Mouse (Mus musculus): Measurements from ENCODE around the gene Smim5. TPM values are rescaled to one million over a fixed set of nuclear protein-coding genes. Genes with fewer than 3 reads are reported as not detected.

Smim5 gene
- polyA plus RNA-seq, 1 experiment from 2014 or later = 4.6 TPM

DNA sequence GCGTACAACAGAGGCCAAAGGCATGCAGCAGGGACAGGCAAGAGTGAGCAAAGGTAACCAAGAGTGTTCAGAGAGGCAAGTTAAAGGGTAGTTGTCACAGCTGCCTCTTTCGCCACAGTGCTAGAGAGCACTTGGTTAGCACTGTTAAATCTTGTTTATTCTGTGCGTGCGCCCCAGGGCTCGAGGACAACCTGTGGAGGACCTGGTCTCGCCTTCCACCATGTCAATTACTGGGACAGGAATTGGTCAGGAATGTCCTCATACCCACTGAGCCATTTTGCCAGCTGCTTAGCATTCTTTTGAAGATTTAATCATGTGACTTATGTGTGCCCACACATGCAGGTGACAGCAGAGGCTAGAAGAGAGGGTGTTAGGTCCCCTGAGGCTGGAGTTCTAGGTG lies 10.6 kb upstream of the Smim5 start:
- Histone ChIP-seq H3K9ac (no peak overlapping the region), H3K4me3 (replicated peaks; ENCODE audit: low read length) (no peak overlapping the region), H3K27ac (no peak overlapping the region), H3K4me1 (replicated peaks; ENCODE audit: control insufficient read depth, insufficient read depth, low read length) (no peaks in the 10 kb centered on the region), H3K36me3 (replicated peaks; ENCODE audit: control insufficient read depth, insufficient read depth) (peaks cover 12% of the 10 kb centered on the region; the same call in 1 of the 2 replicates), H3K9me3 (ENCODE audit: control insufficient read depth, low read length) (no peaks in the 10 kb centered on the region), H3K4me2 (replicated peaks) (no peak overlapping the region), H3K27me3 (ENCODE audit: control insufficient read depth, insufficient read depth, low read length) (no peaks in the 10 kb centered on the region)
- DNase-seq (ENCODE audit: low spot score) (no peak), ATAC-seq (ENCODE audit: low FRiP score) (no peak)
- 86% methylated on average over 6 of the region's 6 CpGs for WGBS

DNA sequence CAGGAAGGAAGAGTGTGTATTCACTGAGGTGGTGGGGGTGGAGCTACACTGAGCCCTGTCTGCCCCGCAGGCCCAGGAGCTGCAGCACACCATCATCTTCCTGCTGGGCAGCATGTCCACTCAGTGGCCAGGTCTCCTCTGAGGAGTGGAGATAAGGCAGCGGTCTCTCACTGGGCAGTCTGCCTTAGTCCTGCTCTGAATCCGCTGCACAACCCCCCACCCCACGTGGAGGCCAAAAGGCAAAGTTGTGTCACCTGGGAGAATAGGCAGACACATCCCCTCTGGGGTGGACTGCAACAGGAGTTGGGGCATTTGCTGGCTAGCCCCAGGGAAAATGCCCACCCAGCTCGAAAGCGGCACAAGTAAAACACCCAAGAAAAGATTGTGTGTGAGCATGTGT lies 7.6 kb upstream of the Smim5 start:
- Histone ChIP-seq H3K9me3 (ENCODE audit: control insufficient read depth, low read length) (no peaks in the 10 kb centered on the region), H3K27ac (no peak overlapping the region), H3K4me1 (replicated peaks; ENCODE audit: control insufficient read depth, insufficient read depth, low read length) (no peaks in the 10 kb centered on the region), H3K27me3 (ENCODE audit: control insufficient read depth, insufficient read depth, low read length) (no peaks in the 10 kb centered on the region), H3K36me3 (replicated peaks; ENCODE audit: control insufficient read depth, insufficient read depth) (peaks cover 38% of the 10 kb centered on the region), H3K9ac (no peak overlapping the region), H3K4me2 (replicated peaks) (no peak overlapping the region), H3K4me3 (replicated peaks; ENCODE audit: low read length) (no peak overlapping the region)
- 54% methylated on average over 6 of the region's 6 CpGs for WGBS
- no peak for DNase-seq (ENCODE audit: low spot score)
- ATAC-seq (ENCODE audit: low FRiP score) = no peak

DNA sequence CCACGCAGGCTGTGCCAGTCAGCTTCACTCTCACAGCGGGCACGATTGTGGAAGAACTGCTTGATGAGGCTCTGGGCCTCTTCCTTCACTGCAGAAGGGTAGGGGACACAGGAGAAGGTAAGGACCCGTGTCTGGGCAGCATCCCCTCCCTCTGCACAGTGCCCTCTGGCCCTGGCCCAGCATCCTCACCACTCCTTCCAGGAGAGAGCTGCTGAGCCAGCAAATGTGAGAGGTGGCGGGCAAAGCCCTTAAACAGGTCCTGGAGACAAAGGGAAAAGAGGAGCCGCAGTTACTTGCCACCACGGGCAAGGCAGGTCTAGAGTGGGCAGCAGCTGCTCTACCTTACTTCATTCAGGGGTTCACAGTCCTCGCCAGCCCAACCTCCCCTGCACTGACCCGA lies 6.7 kb upstream of the Smim5 start:
- Histone ChIP-seq H3K27ac (no peak overlapping the region), H3K9me3 (ENCODE audit: control insufficient read depth, low read length) (no peaks in the 10 kb centered on the region), H3K4me3 (replicated peaks; ENCODE audit: low read length) (no peak overlapping the region), H3K9ac (no peak overlapping the region), H3K27me3 (ENCODE audit: control insufficient read depth, insufficient read depth, low read length) (no peaks in the 10 kb centered on the region), H3K4me1 (replicated peaks; ENCODE audit: control insufficient read depth, insufficient read depth, low read length) (no peaks in the 10 kb centered on the region), H3K36me3 (replicated peaks; ENCODE audit: control insufficient read depth, insufficient read depth) (peaks cover 39% of the 10 kb centered on the region), H3K4me2 (replicated peaks) (no peak overlapping the region)
- no peak for ATAC-seq (ENCODE audit: low FRiP score)
- no peak for DNase-seq (ENCODE audit: low spot score)
- WGBS = 94% methylated on average over 9 of the region's 9 CpGs

DNA sequence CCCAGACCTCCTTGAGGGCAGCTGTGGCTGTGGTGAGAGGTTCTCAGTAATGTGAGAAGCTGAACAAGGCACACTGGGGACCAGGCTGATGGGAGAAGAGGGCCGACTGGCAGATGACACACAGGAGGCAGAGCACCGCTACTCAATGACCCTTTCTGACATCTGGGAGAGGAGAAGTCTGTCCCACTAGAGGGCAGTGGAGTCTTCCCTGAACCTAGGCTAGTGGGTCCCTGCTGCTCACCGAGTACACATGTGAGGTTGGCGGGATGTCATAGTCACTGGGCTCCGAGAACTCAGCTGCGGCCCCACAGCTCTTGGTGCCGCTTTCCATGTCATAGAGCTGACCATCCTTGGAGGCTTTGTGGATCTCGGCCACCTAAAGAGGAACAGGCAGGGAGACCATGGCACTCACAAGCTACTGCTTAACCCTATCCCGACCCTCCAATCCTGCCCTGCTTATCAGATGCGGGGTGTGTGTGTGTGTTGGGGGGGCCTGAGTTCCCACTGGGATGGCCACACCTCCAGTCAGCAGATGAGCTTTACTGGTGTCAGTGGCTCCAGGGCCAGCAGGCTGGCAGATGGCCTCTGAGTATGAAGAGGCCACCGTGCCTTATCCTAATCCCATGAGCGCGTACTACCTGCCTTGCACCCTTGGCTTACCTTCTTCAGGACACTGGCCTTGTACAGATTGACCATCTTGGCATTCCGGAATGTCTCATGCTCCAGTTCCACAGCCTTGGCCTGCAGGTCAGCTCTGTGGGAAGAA lies 4.8 kb upstream of the Smim5 start:
- ATAC-seq (ENCODE audit: low FRiP score) (no peak), DNase-seq (ENCODE audit: low spot score) (no peak)
- Histone ChIP-seq H3K27ac (no peak overlapping the region), H3K4me1 (replicated peaks; ENCODE audit: control insufficient read depth, insufficient read depth, low read length) (no peaks in the 10 kb centered on the region), H3K27me3 (ENCODE audit: control insufficient read depth, insufficient read depth, low read length) (no peaks in the 10 kb centered on the region), H3K4me2 (replicated peaks) (no peak overlapping the region), H3K36me3 (replicated peaks; ENCODE audit: control insufficient read depth, insufficient read depth) (peaks cover 39% of the 10 kb centered on the region), H3K4me3 (replicated peaks; ENCODE audit: low read length) (no peak overlapping the region), H3K9me3 (ENCODE audit: control insufficient read depth, low read length) (no peaks in the 10 kb centered on the region), H3K9ac (no peak overlapping the region)
- 74% methylated on average over 14 of the region's 14 CpGs for WGBS

DNA sequence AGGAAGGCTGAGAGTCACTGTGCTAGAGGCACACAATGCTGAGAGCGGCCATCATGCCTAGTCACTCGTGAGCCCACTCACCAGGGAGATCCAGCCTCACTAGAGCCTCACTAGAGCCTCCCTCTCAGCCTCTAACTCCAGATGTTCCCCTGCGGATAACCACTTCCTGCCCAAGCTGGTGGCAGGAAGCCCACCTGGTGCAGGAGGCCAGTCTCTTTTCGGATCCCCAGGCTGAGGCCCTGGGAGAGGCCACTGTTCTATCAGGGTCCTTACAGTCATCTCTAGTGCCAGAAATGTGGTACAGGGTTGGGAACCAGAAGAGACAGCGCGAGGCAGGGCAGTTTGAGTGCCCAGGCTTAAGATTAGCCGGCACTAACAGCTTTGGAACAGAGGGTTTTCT lies 1.3 kb upstream of the Smim5 start:
- Histone ChIP-seq H3K27me3 (ENCODE audit: control insufficient read depth, insufficient read depth, low read length) (no peaks in the 10 kb centered on the region), H3K9ac (no peak overlapping the region), H3K4me3 (replicated peaks; ENCODE audit: low read length) (no peak overlapping the region), H3K36me3 (replicated peaks; ENCODE audit: control insufficient read depth, insufficient read depth) (peaks cover 27% of the 10 kb centered on the region), H3K9me3 (ENCODE audit: control insufficient read depth, low read length) (no peaks in the 10 kb centered on the region), H3K4me2 (replicated peaks) (no peak overlapping the region), H3K4me1 (replicated peaks; ENCODE audit: control insufficient read depth, insufficient read depth, low read length) (no peaks in the 10 kb centered on the region; the same call in 1 of the 2 replicates), H3K27ac (no peak overlapping the region)
- DNase-seq (ENCODE audit: low spot score) (no peak), ATAC-seq (ENCODE audit: low FRiP score) (no peak)
- WGBS = 92% methylated on average over 7 of the region's 7 CpGs

DNA sequence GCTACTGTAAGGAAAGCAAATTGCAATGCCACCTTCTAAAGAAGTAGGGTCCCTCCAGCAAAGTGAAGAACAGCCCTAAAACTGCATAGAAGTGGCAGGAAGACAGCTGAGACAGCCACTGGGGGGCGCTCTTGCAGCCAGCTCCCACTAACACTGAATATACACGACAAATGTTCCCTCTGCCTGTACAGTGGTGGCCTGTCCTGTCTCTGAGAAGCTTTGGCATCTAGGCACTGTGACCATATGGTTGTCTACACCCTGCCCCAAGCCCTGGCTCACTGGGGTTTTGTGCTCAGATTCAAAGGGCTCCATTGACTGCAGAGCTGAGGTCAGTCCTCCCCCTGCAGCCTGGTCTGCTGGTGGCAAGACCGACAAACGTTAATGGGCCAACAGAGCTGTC lies 880 bp upstream of the Smim5 start:
- no peaks in the 10 kb centered on the region; the same call in 1 of the 2 replicates for H3K4me1 ChIP-seq (replicated peaks; ENCODE audit: control insufficient read depth, insufficient read depth, low read length)
- H3K4me2 ChIP-seq (replicated peaks) = no peak overlapping the region
- peaks cover 27% of the 10 kb centered on the region for H3K36me3 ChIP-seq (replicated peaks; ENCODE audit: control insufficient read depth, insufficient read depth)
- WGBS = 6% methylated on average over 4 of the region's 4 CpGs
- H3K27me3 ChIP-seq (ENCODE audit: control insufficient read depth, insufficient read depth, low read length) = no peaks in the 10 kb centered on the region
- DNase-seq (ENCODE audit: low spot score) = no peak
- no peak overlapping the region for H3K9ac ChIP-seq
- H3K9me3 ChIP-seq (ENCODE audit: control insufficient read depth, low read length) = no peaks in the 10 kb centered on the region
- no peak overlapping the region for H3K4me3 ChIP-seq (replicated peaks; ENCODE audit: low read length)
- ATAC-seq (ENCODE audit: low FRiP score) = no peak
- no peak overlapping the region for H3K27ac ChIP-seq

DNA sequence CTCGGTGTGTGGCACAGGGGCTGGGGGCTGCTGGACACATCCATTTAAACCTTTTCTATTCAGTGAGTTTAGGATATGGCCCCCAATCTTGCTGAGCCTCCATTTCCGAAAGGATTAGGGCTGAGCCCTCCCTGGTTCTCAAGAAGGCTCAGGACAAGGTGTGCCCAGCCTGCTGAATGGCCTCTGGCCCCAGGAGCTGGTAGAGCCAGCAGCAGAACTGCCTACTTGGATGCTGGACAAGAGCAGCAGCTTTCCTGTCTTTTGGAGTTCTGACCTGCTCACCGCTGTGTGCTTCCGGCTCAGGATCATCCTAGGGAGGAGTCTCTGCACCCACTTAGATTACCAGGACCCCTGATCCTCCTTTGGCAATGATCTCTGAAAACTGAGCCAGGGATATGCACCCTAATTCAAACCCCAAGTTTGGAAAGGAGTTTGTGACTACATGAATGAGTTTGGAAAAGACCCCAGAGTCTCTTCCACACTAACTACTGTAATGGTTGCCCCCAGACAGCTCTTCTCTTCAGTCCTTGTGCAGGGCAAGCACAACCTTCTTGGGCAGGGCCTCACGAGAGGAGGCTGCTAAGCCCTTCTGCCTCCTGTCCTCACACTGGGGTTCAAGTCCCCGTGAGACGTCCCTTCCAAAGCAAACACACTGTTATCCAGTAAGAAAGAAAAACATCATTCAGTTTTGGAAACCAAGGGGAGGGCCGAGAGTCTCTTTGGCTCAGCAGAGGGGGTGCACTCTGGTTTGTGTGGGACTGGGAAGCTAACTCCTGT lies 983 bp downstream of the Smim5 start:
- H3K36me3 ChIP-seq (replicated peaks; ENCODE audit: control insufficient read depth, insufficient read depth) = peaks cover 22% of the 10 kb centered on the region; the same call in 1 of the 2 replicates
- DNase-seq (ENCODE audit: low spot score) (no peak), ATAC-seq (ENCODE audit: low FRiP score) (no peak)
- H3K4me2 ChIP-seq (replicated peaks) = no peak overlapping the region
- no peaks in the 10 kb centered on the region for H3K9me3 ChIP-seq (ENCODE audit: control insufficient read depth, low read length)
- 77% methylated on average over 8 of the region's 8 CpGs for WGBS
- no peak overlapping the region for H3K27ac ChIP-seq
- no peaks in the 10 kb centered on the region; the same call in 1 of the 2 replicates for H3K4me1 ChIP-seq (replicated peaks; ENCODE audit: control insufficient read depth, insufficient read depth, low read length)
- H3K27me3 ChIP-seq (ENCODE audit: control insufficient read depth, insufficient read depth, low read length) = no peaks in the 10 kb centered on the region
- no peak overlapping the region for H3K4me3 ChIP-seq (replicated peaks; ENCODE audit: low read length)
- H3K9ac ChIP-seq = no peak overlapping the region

DNA sequence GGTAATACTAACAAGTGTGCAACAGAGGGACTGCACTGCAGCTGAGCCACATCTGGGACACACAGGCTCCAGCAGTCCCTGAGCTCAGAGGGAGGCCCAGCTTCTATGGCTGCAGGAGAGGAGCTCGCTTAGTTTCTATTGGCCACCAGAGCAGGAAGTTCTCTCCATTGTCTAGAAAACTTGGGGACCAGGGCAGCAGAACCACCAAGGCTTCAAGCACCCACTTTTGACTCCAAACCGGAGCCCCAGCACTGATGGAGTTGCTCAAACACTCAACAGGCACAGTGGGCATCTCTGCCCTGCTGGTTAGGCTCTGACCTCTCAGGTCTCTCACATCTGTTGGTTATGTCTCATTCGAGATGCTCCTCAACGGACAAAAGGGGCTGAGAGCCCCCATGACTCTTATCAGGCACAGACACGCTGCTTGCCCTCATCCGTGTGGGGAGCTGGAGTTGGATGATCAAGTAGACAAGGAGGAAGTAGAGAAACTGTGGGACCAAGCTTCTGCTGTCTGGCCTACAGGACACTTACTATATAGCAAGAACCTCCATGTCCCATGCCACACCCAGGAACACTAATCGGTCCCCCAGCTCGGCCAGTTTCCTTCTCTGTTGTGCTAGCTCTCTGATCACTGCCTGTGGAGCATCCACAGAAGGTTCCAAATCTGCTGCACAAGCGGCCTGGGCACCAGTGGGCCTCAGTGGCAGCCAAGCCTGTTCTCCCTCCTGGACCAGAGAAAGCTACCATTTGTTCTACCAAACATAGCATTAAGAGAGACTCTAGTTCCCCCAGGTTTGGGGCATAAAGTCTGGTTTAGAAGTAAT lies 1.8 kb downstream of the Smim5 start:
- Histone ChIP-seq H3K9ac (no peak overlapping the region), H3K4me1 (replicated peaks; ENCODE audit: control insufficient read depth, insufficient read depth, low read length) (no peaks in the 10 kb centered on the region; the same call in 1 of the 2 replicates), H3K27ac (no peak overlapping the region), H3K27me3 (ENCODE audit: control insufficient read depth, insufficient read depth, low read length) (no peaks in the 10 kb centered on the region), H3K4me3 (replicated peaks; ENCODE audit: low read length) (no peak overlapping the region), H3K9me3 (ENCODE audit: control insufficient read depth, low read length) (no peaks in the 10 kb centered on the region), H3K4me2 (replicated peaks) (no peak overlapping the region), H3K36me3 (replicated peaks; ENCODE audit: control insufficient read depth, insufficient read depth) (peaks cover 15% of the 10 kb centered on the region; the same call in 1 of the 2 replicates)
- 88% methylated on average over 9 of the region's 9 CpGs for WGBS
- ATAC-seq (ENCODE audit: low FRiP score) (no peak), DNase-seq (ENCODE audit: low spot score) (no peak)

DNA sequence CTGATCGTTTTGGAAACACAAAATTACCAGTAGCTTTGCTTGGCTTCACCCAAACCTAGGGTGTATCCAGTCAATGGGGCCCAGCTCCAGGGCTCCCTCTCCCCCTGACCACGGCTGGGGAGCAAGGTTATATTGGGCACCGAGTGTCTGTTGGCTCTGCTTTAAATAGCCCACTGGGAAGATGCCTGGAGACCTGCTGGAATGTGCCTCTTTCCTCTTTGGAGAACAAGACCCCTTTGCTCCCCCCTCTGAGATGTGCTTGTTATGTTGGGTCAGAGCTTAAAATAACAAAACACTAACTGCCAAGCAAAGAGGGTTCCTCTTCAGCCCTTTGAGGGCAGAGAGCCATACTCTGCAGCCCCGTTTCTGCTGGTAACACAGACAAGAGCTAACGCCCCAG lies 2.4 kb downstream of the Smim5 start:
- 82% methylated on average over 5 of the region's 5 CpGs for WGBS
- H3K4me1 ChIP-seq (replicated peaks; ENCODE audit: control insufficient read depth, insufficient read depth, low read length) = no peaks in the 10 kb centered on the region; the same call in 1 of the 2 replicates
- DNase-seq (ENCODE audit: low spot score) (no peak), ATAC-seq (ENCODE audit: low FRiP score) (no peak)
- H3K4me2 ChIP-seq (replicated peaks) = no peak overlapping the region
- no peaks in the 10 kb centered on the region for H3K27me3 ChIP-seq (ENCODE audit: control insufficient read depth, insufficient read depth, low read length)
- no peaks in the 10 kb centered on the region for H3K9me3 ChIP-seq (ENCODE audit: control insufficient read depth, low read length)
- H3K4me3 ChIP-seq (replicated peaks; ENCODE audit: low read length) = no peak overlapping the region
- H3K9ac ChIP-seq = no peak overlapping the region
- peaks cover 9% of the 10 kb centered on the region; the same call in 1 of the 2 replicates for H3K36me3 ChIP-seq (replicated peaks; ENCODE audit: control insufficient read depth, insufficient read depth)
- no peak overlapping the region for H3K27ac ChIP-seq
